Mouse (Mus musculus): ENCODE results near the gene Gpatch1. TPM values are rescaled to one million over a fixed set of nuclear protein-coding genes. Genes with fewer than 3 reads are reported as not detected.

The Gpatch1 gene
- 10 to 100 TPM in 20 of 26 experiments, 1 to 10 TPM in 6; 3.1 to 33.3 (median 21.2) TPM for total RNA-seq (2018; cell fraction: chromatin; rRNA removed)
- total RNA-seq (2018; cell fraction: cytosol; rRNA removed) = 10 to 100 TPM in 12 of 26 experiments, 1 to 10 TPM in 14; 3.2 to 12.0 (median 9.8) TPM
- total RNA-seq (2018; cell fraction: nucleus; rRNA removed) = 10 to 100 TPM in 15 of 26 experiments, 1 to 10 TPM in 11; 4.3 to 19.7 (median 11.4) TPM
- 7.7 to 13.2 TPM (median 10.5 TPM) in 3 replicates for polyA plus RNA-seq (2018)

GRCm38 (mm10) chr7:35317729-35318609, at the start of gene Gpatch1:
Gpatch1 (minus strand) TSS chr7:35318440.
- H3K79me2 ChIP-seq (ENCODE audit: inconsistent target) = peaks cover 16% of the 10 kb centered on the region; the same call in 1 of the 2 replicates
- 0 out of 2 replicates have a peak within 1 kb of the TSS, but pooled peaks have one; percentile 2 for H3K27ac ChIP-seq
- 2% methylated on average over 39 of the region's 39 CpGs for WGBS (ENCODE audit: missing documents)
- peak within 1 kb of the TSS; percentile 83 for H3K4me3 ChIP-seq (ENCODE audit: inconsistent target)
- H3K36me3 ChIP-seq (ENCODE audit: inconsistent target) = no peaks in the 10 kb centered on the region

- no peak overlapping the region for H3K27ac ChIP-seq
- WGBS (ENCODE audit: missing documents) = 85% methylated on average over 12 of the region's 12 CpGs
These were observed 47.1 kb upstream of the Gpatch1 start for GRCm38 (mm10) chr7:35365161-35365910.

GRCm38 (mm10) chr7:35362868-35363267, 44.6 kb upstream of the Gpatch1 start:
- Histone ChIP-seq H3K79me2 (ENCODE audit: inconsistent target) (no peaks in the 10 kb centered on the region), H3K36me3 (ENCODE audit: inconsistent target) (no peaks in the 10 kb centered on the region), H3K27ac (no peak overlapping the region), H3K4me3 (ENCODE audit: inconsistent target) (no peak overlapping the region)
- 85% methylated on average over 5 of the region's 5 CpGs for WGBS (ENCODE audit: missing documents)

More at GRCm38 (mm10) chr7:35365161-35365910, 47.1 kb upstream of the Gpatch1 start:
- no peaks in the 10 kb centered on the region for H3K36me3 ChIP-seq (ENCODE audit: inconsistent target)
- H3K4me3 ChIP-seq (ENCODE audit: inconsistent target) = no peak overlapping the region
- H3K79me2 ChIP-seq (ENCODE audit: inconsistent target) = no peaks in the 10 kb centered on the region

- Histone ChIP-seq H3K4me3 (ENCODE audit: inconsistent target) (no peak overlapping the region), H3K27ac (no peak overlapping the region), H3K79me2 (ENCODE audit: inconsistent target) (no peaks in the 10 kb centered on the region), H3K36me3 (ENCODE audit: inconsistent target) (no peaks in the 10 kb centered on the region)
- 84% methylated on average over 5 of the region's 5 CpGs for whole genome bisulfite sequencing (ENCODE audit: missing documents)
These were observed 44.0 kb upstream of the Gpatch1 start for GRCm38 (mm10) chr7:35362253-35362652.

GRCm38 (mm10) chr7:35357621-35358020, 39.4 kb upstream of the Gpatch1 start:
- Histone ChIP-seq H3K4me3 (ENCODE audit: inconsistent target) (no peak overlapping the region), H3K27ac (no peak overlapping the region), H3K36me3 (ENCODE audit: inconsistent target) (no peaks in the 10 kb centered on the region), H3K79me2 (ENCODE audit: inconsistent target) (no peaks in the 10 kb centered on the region)
- WGBS (ENCODE audit: missing documents) = 94% methylated on average over 12 of the region's 12 CpGs

- Histone ChIP-seq H3K36me3 (ENCODE audit: inconsistent target) (no peaks in the 10 kb centered on the region), H3K79me2 (ENCODE audit: inconsistent target) (no peaks in the 10 kb centered on the region), H3K27ac (no peak overlapping the region), H3K4me3 (ENCODE audit: inconsistent target) (no peak overlapping the region)
- WGBS (ENCODE audit: missing documents) = 68% methylated on average over 5 of the region's 5 CpGs
These were observed 37.1 kb upstream of the Gpatch1 start for GRCm38 (mm10) chr7:35355303-35355872.

- no peaks in the 10 kb centered on the region for H3K79me2 ChIP-seq (ENCODE audit: inconsistent target)
- no peak overlapping the region for H3K27ac ChIP-seq
- 91% methylated on average over 6 of the region's 15 CpGs for whole genome bisulfite sequencing (ENCODE audit: missing documents)
- no peak overlapping the region for H3K4me3 ChIP-seq (ENCODE audit: inconsistent target)
- H3K36me3 ChIP-seq (ENCODE audit: inconsistent target) = no peaks in the 10 kb centered on the region
These were observed 35.1 kb upstream of the Gpatch1 start for GRCm38 (mm10) chr7:35353306-35353705.

GRCm38 (mm10) chr7:35351155-35351554, 32.9 kb upstream of the Gpatch1 start:
- no peaks in the 10 kb centered on the region for H3K79me2 ChIP-seq (ENCODE audit: inconsistent target)
- no peak overlapping the region for H3K4me3 ChIP-seq (ENCODE audit: inconsistent target)
- no peak overlapping the region for H3K27ac ChIP-seq
- H3K36me3 ChIP-seq (ENCODE audit: inconsistent target) = no peaks in the 10 kb centered on the region
- WGBS (ENCODE audit: missing documents) = 94% methylated on average over 3 of the region's 3 CpGs

- no peak overlapping the region for H3K27ac ChIP-seq
- no peak overlapping the region for H3K4me3 ChIP-seq (ENCODE audit: inconsistent target)
- 94% methylated on average over 8 of the region's 8 CpGs for WGBS (ENCODE audit: missing documents)
These were observed 31.8 kb upstream of the Gpatch1 start for GRCm38 (mm10) chr7:35349886-35350684.

GRCm38 (mm10) chr7:35349022-35349421, 30.8 kb upstream of the Gpatch1 start:
- H3K27ac ChIP-seq = no peak overlapping the region
- WGBS (ENCODE audit: missing documents) = 88% methylated on average over 4 of the region's 4 CpGs
- H3K36me3 ChIP-seq (ENCODE audit: inconsistent target) = no peaks in the 10 kb centered on the region
- no peak overlapping the region for H3K4me3 ChIP-seq (ENCODE audit: inconsistent target)
- no peaks in the 10 kb centered on the region for H3K79me2 ChIP-seq (ENCODE audit: inconsistent target)

More at GRCm38 (mm10) chr7:35349886-35350684, 31.8 kb upstream of the Gpatch1 start:
- H3K36me3 ChIP-seq (ENCODE audit: inconsistent target) = no peaks in the 10 kb centered on the region
- no peaks in the 10 kb centered on the region for H3K79me2 ChIP-seq (ENCODE audit: inconsistent target)

- Histone ChIP-seq H3K79me2 (ENCODE audit: inconsistent target) (no peaks in the 10 kb centered on the region), H3K4me3 (ENCODE audit: inconsistent target) (no peak overlapping the region), H3K36me3 (ENCODE audit: inconsistent target) (no peaks in the 10 kb centered on the region), H3K27ac (no peak overlapping the region)
- 68% methylated on average over 15 of the region's 18 CpGs for WGBS (ENCODE audit: missing documents)
These were observed 29.9 kb upstream of the Gpatch1 start for GRCm38 (mm10) chr7:35347918-35348700.

GRCm38 (mm10) chr7:35344785-35345330, 26.6 kb upstream of the Gpatch1 start:
- H3K27ac ChIP-seq = no peak overlapping the region
- H3K36me3 ChIP-seq (ENCODE audit: inconsistent target) = no peaks in the 10 kb centered on the region
- WGBS (ENCODE audit: missing documents) = 91% methylated on average over 5 of the region's 5 CpGs
- H3K4me3 ChIP-seq (ENCODE audit: inconsistent target) = no peak overlapping the region
- no peaks in the 10 kb centered on the region for H3K79me2 ChIP-seq (ENCODE audit: inconsistent target)

- Histone ChIP-seq H3K4me3 (ENCODE audit: inconsistent target) (no peak overlapping the region), H3K27ac (no peak overlapping the region), H3K36me3 (ENCODE audit: inconsistent target) (no peaks in the 10 kb centered on the region), H3K79me2 (ENCODE audit: inconsistent target) (no peaks in the 10 kb centered on the region)
- WGBS (ENCODE audit: missing documents) = 82% methylated on average over 4 of the region's 4 CpGs
These were observed 24.3 kb upstream of the Gpatch1 start for GRCm38 (mm10) chr7:35342498-35342897.

Data from macrophage (primary cell).